Mouse (Mus musculus) induced T-regulatory cell, adult 2 months (primary cell): ENCODE results near the gene Thbs4.

Experiments used
- DNase-seq: peaks from one replicate; pipeline ENCODE4 v3.0.0-alpha.2; 2012; ENCODE audit warnings: low read depth

Thbs4 gene

GRCm38 (mm10) chr13:92760519-92760918 lies 34.1 kb downstream of the Thbs4 start:
- no peak for DNase-seq

- no peak for DNase-seq
Measured at GRCm38 (mm10) chr13:92759096-92759495, 35.5 kb downstream of the Thbs4 start.

- DNase-seq, result no peak
Measured at GRCm38 (mm10) chr13:92757972-92758585, 36.5 kb downstream of the Thbs4 start.

- DNase-seq, result no peak
Measured at GRCm38 (mm10) chr13:92755036-92755435, 39.6 kb downstream of the Thbs4 start.

- no peak for DNase-seq
Measured at GRCm38 (mm10) chr13:92753676-92754075, 40.9 kb downstream of the Thbs4 start.

GRCm38 (mm10) chr13:92751726-92752565 lies 42.7 kb downstream of the Thbs4 start:
- peak; percentile 40 for DNase-seq

GRCm38 (mm10) chr13:92750976-92751518 lies 43.6 kb downstream of the Thbs4 start:
- peak; percentile 76 for DNase-seq

- DNase-seq, result no peak
Measured at GRCm38 (mm10) chr13:92743337-92743736, 51.3 kb downstream of the Thbs4 start.

GRCm38 (mm10) chr13:92742886-92743285 lies 51.7 kb downstream of the Thbs4 start:
- no peak for DNase-seq

- DNase-seq, result peak; percentile 68
Measured at GRCm38 (mm10) chr13:92740671-92741270, 53.8 kb downstream of the Thbs4 start.

- DNase-seq, result no peak
Measured at GRCm38 (mm10) chr13:92739858-92740257, 54.8 kb downstream of the Thbs4 start.

- DNase-seq, result no peak
Measured at GRCm38 (mm10) chr13:92738821-92739220, 55.8 kb downstream of the Thbs4 start.

GRCm38 (mm10) chr13:92736516-92737300 lies 57.9 kb downstream of the Thbs4 start:
- no peak for DNase-seq

- DNase-seq, result no peak
Measured at GRCm38 (mm10) chr13:92735693-92736092, 58.9 kb downstream of the Thbs4 start.

- no peak for DNase-seq
Measured at GRCm38 (mm10) chr13:92733741-92734140, 60.9 kb downstream of the Thbs4 start.

GRCm38 (mm10) chr13:92733252-92733651 lies 61.4 kb downstream of the Thbs4 start:
- peak; percentile 62 for DNase-seq

GRCm38 (mm10) chr13:92732836-92733235 lies 61.8 kb downstream of the Thbs4 start:
- no peak for DNase-seq

GRCm38 (mm10) chr13:92731811-92732210 lies 62.8 kb downstream of the Thbs4 start:
- DNase-seq, result no peak

GRCm38 (mm10) chr13:92729811-92730210 lies 64.8 kb downstream of the Thbs4 start:
- no peak for DNase-seq

GRCm38 (mm10) chr13:92722389-92722788 lies 72.2 kb downstream of the Thbs4 start:
- peak; percentile 41 for DNase-seq

- DNase-seq, result no peak
Measured at GRCm38 (mm10) chr13:92721006-92721405, 73.6 kb downstream of the Thbs4 start.
